Mouse (Mus musculus): ENCODE measurements around the gene Gm49368.
"Not testable (repeated sequence)": the region's sequence is repeated elsewhere in the genome, so short reads cannot be mapped to it uniquely, and the experiment has no call there.

The Gm49368 gene

DNA sequence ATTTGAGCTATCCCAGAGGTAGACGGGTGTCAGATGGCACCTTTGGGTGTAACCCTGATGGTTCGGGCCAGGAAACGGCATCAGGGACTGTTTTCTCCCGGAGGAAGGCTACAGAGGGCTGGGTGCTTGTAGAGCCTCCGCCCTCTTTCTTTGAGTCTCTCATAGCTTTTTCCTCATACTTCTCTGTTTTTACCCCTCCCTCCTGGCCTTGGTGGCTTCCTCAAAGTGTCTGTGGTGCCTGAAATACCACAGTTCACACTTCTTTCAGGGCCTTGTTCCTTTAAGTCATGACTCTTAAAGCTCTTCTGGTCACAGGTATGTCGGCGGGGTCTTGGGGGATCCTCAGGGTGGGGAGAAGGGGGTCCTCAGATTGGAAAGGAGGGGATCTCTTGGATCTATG, at the start of gene Gm49368, which contains the start of gene Itgam:
TSS of gene Gm49368 (plus strand) at position 228 of the 400 bp plus-strand sequence.
TSS of gene Itgam (plus strand) at position 185 of the 400 bp plus-strand sequence.
- CTCF ChIA-PET, result interaction anchor here (0.6 kb wide), 3 partner anchors 40 to 222 kb away, joined by 3 read pairs; no protein-coding TSS in a partner anchor

DNA sequence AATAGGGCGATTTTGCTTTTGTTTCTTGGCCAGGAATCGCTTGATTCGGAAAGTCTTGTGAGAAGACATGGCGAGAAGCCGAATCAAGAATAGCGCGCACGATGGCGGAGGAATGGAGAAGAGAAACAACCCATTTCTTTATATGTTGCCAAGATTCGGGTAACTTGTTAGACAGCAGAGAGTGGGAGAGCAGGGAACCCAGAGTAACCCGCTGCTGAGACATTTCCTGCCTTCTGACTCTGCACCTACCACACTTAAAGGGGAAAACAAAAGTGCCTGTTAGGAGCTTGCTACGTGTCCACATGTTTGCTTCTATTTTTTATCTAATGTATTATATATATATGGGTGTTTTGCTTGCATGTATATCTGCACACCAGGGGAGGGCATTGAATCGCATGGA, 49.4 kb upstream of the Gm49368 start:
- CTCF ChIA-PET, result no interaction called here

- CTCF ChIA-PET, result not testable (repeated sequence)
Measured at GRCm38 (mm10) chr7:128016134-128016533, 46.3 kb upstream of the Gm49368 start.

DNA sequence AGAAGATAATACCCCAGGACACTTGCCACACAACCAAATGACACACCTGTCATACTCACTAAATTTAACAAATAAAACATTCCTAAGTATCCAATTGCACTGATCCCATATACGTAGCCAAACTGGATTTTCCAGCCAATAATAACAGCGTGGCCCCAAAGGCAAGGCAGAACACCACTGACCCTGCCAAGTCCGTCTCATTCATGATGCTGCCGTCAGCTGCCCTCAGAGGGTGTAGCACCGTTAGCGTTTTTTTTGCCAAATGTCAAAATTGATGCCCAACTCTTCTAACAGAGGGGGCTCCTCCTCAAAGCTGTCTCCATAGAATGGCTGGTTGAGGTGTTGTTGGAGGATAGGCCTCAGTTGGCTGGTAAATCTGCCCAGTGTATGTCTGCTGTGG, 45.8 kb upstream of the Gm49368 start:
- CTCF ChIA-PET, result interaction anchor here (0.6 to 0.7 kb wide), 2 partner anchors 41 to 550 kb away, joined by 3 read pairs; no protein-coding TSS in a partner anchor

DNA sequence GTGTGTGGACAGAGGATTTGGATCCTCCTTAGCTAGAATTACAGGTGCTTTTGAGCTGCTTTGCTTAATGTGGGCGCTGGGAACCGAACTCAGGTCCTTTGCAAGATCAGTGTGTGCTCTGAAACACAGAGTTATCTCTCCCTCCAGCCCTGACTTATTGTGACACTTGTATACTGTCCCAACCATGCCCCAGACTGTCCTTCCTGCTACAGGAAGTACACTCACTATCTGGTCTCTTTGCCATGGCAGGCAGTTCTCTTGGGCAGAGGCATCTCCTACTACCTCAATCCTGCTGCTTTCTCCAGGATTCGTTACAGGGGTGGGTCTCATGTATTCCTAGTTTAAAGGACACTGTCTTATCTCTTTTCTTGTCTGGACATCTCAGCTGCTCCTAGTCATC, 44.2 kb upstream of the Gm49368 start:
- CTCF ChIA-PET, result no interaction called here

DNA sequence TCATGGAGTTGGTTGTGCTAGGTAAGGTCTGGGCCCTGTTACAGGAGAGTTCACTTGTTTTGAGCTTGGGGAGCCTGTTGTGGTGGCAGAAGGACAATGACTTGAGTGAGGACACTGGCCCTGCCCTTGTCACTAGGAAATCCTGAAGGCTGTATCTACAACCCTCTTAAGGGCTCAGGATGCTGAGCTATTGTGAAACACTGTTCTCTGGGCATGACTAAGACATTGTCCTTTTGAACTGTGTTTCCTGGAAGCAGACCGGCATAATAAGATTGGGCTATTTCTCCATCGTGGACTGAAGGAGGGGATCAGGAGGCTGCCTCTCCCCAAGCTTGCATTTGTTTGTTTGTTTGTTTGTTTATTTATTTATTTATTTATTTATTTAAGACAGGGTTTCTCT, 43.3 kb upstream of the Gm49368 start:
- CTCF ChIA-PET, result interaction anchor here (0.5 kb wide), 1 partner anchor 224 kb away, joined by 4 read pairs; no protein-coding TSS in a partner anchor

GRCm38 (mm10) chr7:128022974-128023373, 39.5 kb upstream of the Gm49368 start:
- CTCF ChIA-PET, result interaction anchor here (0.5 kb wide), 1 partner anchor 39 kb away, joined by 3 read pairs; the partner anchor contains the start of genes Gm49368 and Itgam

DNA sequence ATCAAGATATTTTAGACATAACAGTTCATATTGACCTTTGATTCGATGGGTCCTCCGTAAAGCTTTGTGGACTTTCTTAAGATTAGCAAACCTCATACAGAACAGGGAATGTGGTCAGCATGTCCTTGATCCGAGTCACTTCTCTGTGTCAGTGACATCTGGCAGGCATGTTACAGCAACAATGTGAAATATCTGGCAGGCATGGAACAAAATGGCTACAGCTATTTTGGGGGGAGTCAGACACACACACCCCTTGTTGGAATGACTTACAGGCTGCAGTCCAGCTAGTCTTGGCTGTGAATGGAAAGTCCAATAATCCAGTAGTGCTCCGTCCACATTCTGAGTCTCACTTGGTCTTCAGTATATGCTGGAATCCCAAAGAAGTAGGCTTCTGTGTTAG, 38.9 kb upstream of the Gm49368 start:
- CTCF ChIA-PET, result no interaction called here

DNA sequence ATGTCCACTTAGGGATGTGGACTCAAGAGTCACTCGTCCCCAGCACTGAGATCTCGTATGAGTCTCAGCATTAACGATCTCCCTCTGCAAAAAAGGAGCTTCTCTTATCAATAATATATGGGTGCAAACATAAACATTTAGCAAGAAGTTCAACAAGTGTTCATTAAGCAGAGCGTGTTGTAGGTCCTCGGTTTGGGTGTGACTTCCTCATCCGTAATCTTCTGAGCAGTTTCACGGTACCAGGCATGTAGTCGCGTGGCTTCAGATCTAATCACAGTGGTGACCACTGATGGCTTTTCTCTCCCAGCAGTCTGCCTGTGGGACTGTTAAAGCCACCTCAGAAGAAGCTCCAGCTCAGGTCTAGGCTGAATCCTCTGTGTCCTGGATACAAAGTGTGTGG, 38.1 kb upstream of the Gm49368 start:
- CTCF ChIA-PET, result no interaction called here

- CTCF ChIA-PET, result interaction anchor here (0.6 kb wide), 1 partner anchor 42 kb away, joined by 5 read pairs; no protein-coding TSS in a partner anchor
Measured at GRCm38 (mm10) chr7:128024932-128025331, 37.6 kb upstream of the Gm49368 start.

DNA sequence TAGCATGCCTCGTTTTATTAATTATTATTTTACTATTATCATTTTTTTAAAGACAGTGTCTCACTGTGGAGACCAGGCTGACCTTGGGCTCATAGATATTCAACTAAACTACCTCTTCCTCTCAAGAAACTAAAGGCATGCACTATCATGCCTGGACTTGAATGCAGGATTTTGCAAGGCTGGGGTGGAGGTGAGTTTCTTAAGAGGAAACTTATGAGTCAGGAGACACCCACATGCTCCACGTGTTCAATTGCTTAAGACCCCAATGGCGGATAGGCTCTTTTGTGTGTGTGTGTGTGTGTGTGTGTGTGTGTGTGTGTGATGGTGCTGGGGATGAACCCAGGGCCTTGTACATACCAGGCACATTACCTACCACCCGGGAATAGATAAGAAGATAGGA, 37.1 kb upstream of the Gm49368 start:
- CTCF ChIA-PET, result interaction anchor here (0.6 kb wide), 1 partner anchor 42 kb away, joined by 5 read pairs; no protein-coding TSS in a partner anchor

DNA sequence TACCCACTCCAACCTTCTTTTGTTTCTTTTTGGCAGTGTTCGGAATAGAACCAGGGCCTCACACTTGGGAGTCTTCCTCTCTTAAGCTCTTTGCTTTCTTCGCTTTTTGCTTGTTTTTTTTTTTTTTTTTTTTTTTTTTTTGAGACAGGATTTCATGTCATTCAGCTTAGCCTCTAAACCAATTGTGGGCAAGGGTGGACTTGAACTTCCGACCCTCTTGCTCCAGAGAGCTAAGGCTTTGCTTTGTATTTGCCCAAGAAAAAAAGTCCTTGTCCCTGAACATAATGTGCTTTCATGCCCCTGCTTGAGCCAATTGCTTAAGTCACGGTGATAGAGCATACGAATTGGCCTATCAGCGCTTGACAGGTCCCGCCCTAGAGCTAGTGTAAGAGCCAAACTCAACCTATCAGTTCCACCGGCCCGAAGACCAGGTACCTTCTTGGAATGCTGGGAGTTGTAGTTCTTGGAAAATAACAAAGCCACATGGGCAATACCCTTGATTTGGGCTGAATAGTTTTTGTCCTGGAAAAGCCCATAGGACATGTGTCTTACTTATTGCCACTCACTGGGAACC, 31.0 kb upstream of the Gm49368 start:
- CTCF ChIA-PET, result no interaction called here

GRCm38 (mm10) chr7:128032290-128032988, 30.0 kb upstream of the Gm49368 start:
- CTCF ChIA-PET, result no interaction called here

DNA sequence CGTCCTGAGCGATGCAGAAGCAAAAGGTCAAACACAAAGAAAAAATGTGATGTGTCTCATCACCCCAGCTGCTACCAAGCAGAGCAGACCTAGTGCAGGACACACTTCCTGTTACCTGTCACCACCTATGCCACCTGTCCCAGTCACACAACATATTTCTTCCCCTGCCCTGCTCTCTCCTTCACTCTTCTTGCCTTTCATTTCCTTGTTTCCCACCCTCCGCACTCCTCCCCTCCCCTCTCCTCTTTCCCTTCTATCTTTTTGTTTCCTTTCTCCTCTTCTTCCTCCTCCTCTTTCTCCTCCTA, 29.5 kb upstream of the Gm49368 start:
- CTCF ChIA-PET, result no interaction called here

- CTCF ChIA-PET, result interaction anchor here (0.6 kb wide), 1 partner anchor 92 kb away, joined by 5 read pairs; no protein-coding TSS in a partner anchor
Measured at GRCm38 (mm10) chr7:128033616-128034015, 28.9 kb upstream of the Gm49368 start.

- CTCF ChIA-PET, result not testable (repeated sequence)
Measured at GRCm38 (mm10) chr7:128042161-128042820, 20.2 kb upstream of the Gm49368 start.

DNA sequence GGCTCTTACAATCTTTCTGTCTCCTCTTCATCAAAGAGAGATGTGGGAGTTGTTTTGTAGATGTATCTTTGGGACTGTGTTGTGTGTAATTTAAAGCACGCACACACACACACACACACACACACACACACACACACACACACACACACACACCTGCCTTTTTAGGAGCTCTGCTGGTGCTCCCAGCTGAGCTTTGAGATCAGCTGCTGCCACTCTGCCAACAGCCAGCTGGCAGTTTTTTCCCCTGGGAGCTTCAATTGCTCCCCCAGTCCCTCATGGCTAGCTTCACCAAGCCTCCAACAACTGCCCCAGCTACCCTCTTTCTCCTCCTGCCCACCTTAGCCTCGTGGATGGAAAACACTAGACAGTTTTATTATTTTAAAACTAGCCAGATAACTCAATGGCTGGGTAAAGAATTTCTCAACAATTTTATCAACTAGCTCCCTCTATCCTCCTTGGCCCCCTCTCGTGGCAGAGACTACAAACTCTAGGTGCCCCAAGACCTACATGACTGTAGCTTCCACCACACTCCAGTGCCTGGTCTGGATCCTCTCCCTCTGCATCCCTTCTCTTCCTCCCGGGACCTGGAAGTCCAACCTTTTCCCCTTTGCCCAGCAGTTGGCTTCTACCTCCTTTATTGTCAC, 18.2 kb upstream of the Gm49368 start:
- CTCF ChIA-PET, result interaction anchor here (0.6 to 1.0 kb wide), 3 partner anchors 10 to 1625 kb away, joined by 4 to 9 read pairs (median 8); no protein-coding TSS in a partner anchor

GRCm38 (mm10) chr7:128045640-128046039, 16.8 kb upstream of the Gm49368 start:
- CTCF ChIA-PET, result interaction anchor here (1.0 kb wide), 1 partner anchor 12 kb away, joined by 3 read pairs; no protein-coding TSS in a partner anchor

GRCm38 (mm10) chr7:128048819-128049218, 13.7 kb upstream of the Gm49368 start:
- CTCF ChIA-PET, result no interaction called here

- CTCF ChIA-PET, result no interaction called here
Measured at GRCm38 (mm10) chr7:128049254-128049653, 13.2 kb upstream of the Gm49368 start.

DNA sequence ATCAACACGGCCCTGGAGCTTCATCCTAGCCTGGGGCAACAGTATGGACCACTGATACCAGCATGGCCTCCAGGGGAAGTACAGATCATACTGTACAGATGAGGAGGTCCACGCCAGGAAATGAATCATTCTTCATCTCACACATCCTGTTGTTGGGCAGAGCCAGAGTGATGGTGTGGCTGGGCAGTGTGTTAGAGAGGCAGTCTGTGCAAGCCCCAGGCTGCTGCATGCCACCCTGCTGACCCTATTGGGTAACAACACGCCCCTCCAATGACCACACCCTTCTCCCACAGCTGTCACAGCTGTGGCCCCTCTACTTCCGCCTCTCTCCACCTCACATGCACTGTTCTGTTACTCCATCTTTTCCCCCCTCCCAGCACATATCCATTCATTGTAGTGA, 11.7 kb upstream of the Gm49368 start:
- CTCF ChIA-PET, result interaction anchor here (0.7 kb wide), 1 partner anchor 28 kb away, joined by 3 read pairs; no protein-coding TSS in a partner anchor

GRCm38 (mm10) chr7:128053061-128053460, 9.4 kb upstream of the Gm49368 start:
- CTCF ChIA-PET, result interaction anchor here (0.5 to 1.7 kb wide), 2 partner anchors 8 to 9 kb away, joined by 5 to 9 read pairs; no protein-coding TSS in a partner anchor

All from spleen, embryonic (tissue).